Mouse (Mus musculus): ENCODE measurements around the gene Plekha6. TPM values are rescaled to one million over a fixed set of nuclear protein-coding genes. Genes with fewer than 3 reads are reported as not detected.
A peak's percentile ranks its signal among the peaks of the same experiment; 100 is the strongest.

Plekha6 gene
- polyA plus RNA-seq, 1 experiment from 2014 or later: 2.0 TPM

- Histone ChIP-seq H3K27me3 (ENCODE audit: control insufficient read depth, insufficient read depth, low read length) (peaks cover 6% of the 10 kb centered on the region; the same call in 1 of the 2 replicates), H3K4me2 (ENCODE audit: low read depth, low read length) (no peak overlapping the region), H3K9ac (replicated peaks; ENCODE audit: low read length) (no peak overlapping the region), H3K4me1 (ENCODE audit: control insufficient read depth, insufficient read depth, low read length) (no peaks in the 10 kb centered on the region), H3K4me3 (ENCODE audit: low read depth, low read length) (no peak overlapping the region), H3K9me3 (replicated peaks; ENCODE audit: control insufficient read depth, low read length) (no peaks in the 10 kb centered on the region), H3K36me3 (replicated peaks; ENCODE audit: control insufficient read depth, insufficient read depth, low read depth, low read length) (no peaks in the 10 kb centered on the region), H3K27ac (replicated peaks; ENCODE audit: low read depth, low read length) (no peak overlapping the region)
- no peak for ATAC-seq (replicated peaks; ENCODE audit: insufficient number of reproducible peaks, low FRiP score, low TSS enrichment, low read depth)
- DNase-seq (ENCODE audit: low spot score): no peak
- 46% methylated on average over 3 of the region's 3 CpGs for WGBS
Observed at GRCm38 (mm10) chr1:133225137-133225536, 61.1 kb downstream of the Plekha6 start.

GRCm38 (mm10) chr1:133225561-133225960, 61.6 kb downstream of the Plekha6 start:
- Histone ChIP-seq H3K4me1 (ENCODE audit: control insufficient read depth, insufficient read depth, low read length) (no peaks in the 10 kb centered on the region), H3K27me3 (ENCODE audit: control insufficient read depth, insufficient read depth, low read length) (peaks cover 6% of the 10 kb centered on the region; the same call in 1 of the 2 replicates), H3K9ac (replicated peaks; ENCODE audit: low read length) (no peak overlapping the region), H3K4me3 (ENCODE audit: low read depth, low read length) (no peak overlapping the region), H3K9me3 (replicated peaks; ENCODE audit: control insufficient read depth, low read length) (no peaks in the 10 kb centered on the region), H3K36me3 (replicated peaks; ENCODE audit: control insufficient read depth, insufficient read depth, low read depth, low read length) (no peaks in the 10 kb centered on the region), H3K27ac (replicated peaks; ENCODE audit: low read depth, low read length) (no peak overlapping the region), H3K4me2 (ENCODE audit: low read depth, low read length) (no peak overlapping the region)
- WGBS: 89% methylated on average over 2 of the region's 2 CpGs
- DNase-seq (ENCODE audit: low spot score) (no peak), ATAC-seq (replicated peaks; ENCODE audit: insufficient number of reproducible peaks, low FRiP score, low TSS enrichment, low read depth) (no peak)

GRCm38 (mm10) chr1:133225963-133226660, 62.1 kb downstream of the Plekha6 start:
- ATAC-seq (replicated peaks; ENCODE audit: insufficient number of reproducible peaks, low FRiP score, low TSS enrichment, low read depth) (no peak), DNase-seq (ENCODE audit: low spot score) (peak; percentile 38)
- peaks cover 6% of the 10 kb centered on the region; the same call in 1 of the 2 replicates for H3K27me3 ChIP-seq (ENCODE audit: control insufficient read depth, insufficient read depth, low read length)
- H3K9me3 ChIP-seq (replicated peaks; ENCODE audit: control insufficient read depth, low read length): no peaks in the 10 kb centered on the region
- no peak overlapping the region for H3K4me2 ChIP-seq (ENCODE audit: low read depth, low read length)
- H3K36me3 ChIP-seq (replicated peaks; ENCODE audit: control insufficient read depth, insufficient read depth, low read depth, low read length): no peaks in the 10 kb centered on the region
- no peak overlapping the region for H3K9ac ChIP-seq (replicated peaks; ENCODE audit: low read length)
- H3K4me1 ChIP-seq (ENCODE audit: control insufficient read depth, insufficient read depth, low read length): no peaks in the 10 kb centered on the region
- WGBS: 28% methylated on average over 9 of the region's 9 CpGs
- H3K27ac ChIP-seq (replicated peaks; ENCODE audit: low read depth, low read length): no peak overlapping the region
- H3K4me3 ChIP-seq (ENCODE audit: low read depth, low read length): no peak overlapping the region

- Histone ChIP-seq H3K9ac (replicated peaks; ENCODE audit: low read length) (no peak overlapping the region), H3K27me3 (ENCODE audit: control insufficient read depth, insufficient read depth, low read length) (peaks cover 6% of the 10 kb centered on the region; the same call in 1 of the 2 replicates), H3K9me3 (replicated peaks; ENCODE audit: control insufficient read depth, low read length) (no peaks in the 10 kb centered on the region), H3K36me3 (replicated peaks; ENCODE audit: control insufficient read depth, insufficient read depth, low read depth, low read length) (no peaks in the 10 kb centered on the region), H3K4me3 (ENCODE audit: low read depth, low read length) (no peak overlapping the region), H3K4me1 (ENCODE audit: control insufficient read depth, insufficient read depth, low read length) (no peaks in the 10 kb centered on the region), H3K4me2 (ENCODE audit: low read depth, low read length) (no peak overlapping the region), H3K27ac (replicated peaks; ENCODE audit: low read depth, low read length) (no peak overlapping the region)
- 30% methylated on average over 9 of the region's 9 CpGs for WGBS
- ATAC-seq (replicated peaks; ENCODE audit: insufficient number of reproducible peaks, low FRiP score, low TSS enrichment, low read depth): no peak
- DNase-seq (ENCODE audit: low spot score): no peak
Observed at GRCm38 (mm10) chr1:133226928-133227327, 62.9 kb downstream of the Plekha6 start.

- Histone ChIP-seq H3K4me1 (ENCODE audit: control insufficient read depth, insufficient read depth, low read length) (no peaks in the 10 kb centered on the region), H3K9me3 (replicated peaks; ENCODE audit: control insufficient read depth, low read length) (no peaks in the 10 kb centered on the region), H3K9ac (replicated peaks; ENCODE audit: low read length) (no peak overlapping the region), H3K4me3 (ENCODE audit: low read depth, low read length) (no peak overlapping the region), H3K27ac (replicated peaks; ENCODE audit: low read depth, low read length) (no peak overlapping the region), H3K36me3 (replicated peaks; ENCODE audit: control insufficient read depth, insufficient read depth, low read depth, low read length) (no peaks in the 10 kb centered on the region), H3K27me3 (ENCODE audit: control insufficient read depth, insufficient read depth, low read length) (peaks cover 6% of the 10 kb centered on the region; the same call in 1 of the 2 replicates), H3K4me2 (ENCODE audit: low read depth, low read length) (no peak overlapping the region)
- ATAC-seq (replicated peaks; ENCODE audit: insufficient number of reproducible peaks, low FRiP score, low TSS enrichment, low read depth) (no peak), DNase-seq (ENCODE audit: low spot score) (no peak)
- WGBS: 47% methylated on average over 2 of the region's 2 CpGs
Observed at GRCm38 (mm10) chr1:133227378-133227777, 63.4 kb downstream of the Plekha6 start.

GRCm38 (mm10) chr1:133228809-133229487, 64.9 kb downstream of the Plekha6 start:
- no peaks in the 10 kb centered on the region for H3K4me1 ChIP-seq (ENCODE audit: control insufficient read depth, insufficient read depth, low read length)
- DNase-seq (ENCODE audit: low spot score): no peak
- 45% methylated on average over 9 of the region's 9 CpGs for WGBS
- H3K4me3 ChIP-seq (ENCODE audit: low read depth, low read length): no peak overlapping the region
- no peaks in the 10 kb centered on the region for H3K9me3 ChIP-seq (replicated peaks; ENCODE audit: control insufficient read depth, low read length)
- H3K36me3 ChIP-seq (replicated peaks; ENCODE audit: control insufficient read depth, insufficient read depth, low read depth, low read length): no peaks in the 10 kb centered on the region
- peaks cover 6% of the 10 kb centered on the region; the same call in 1 of the 2 replicates for H3K27me3 ChIP-seq (ENCODE audit: control insufficient read depth, insufficient read depth, low read length)
- no peak overlapping the region for H3K9ac ChIP-seq (replicated peaks; ENCODE audit: low read length)
- ATAC-seq (replicated peaks; ENCODE audit: insufficient number of reproducible peaks, low FRiP score, low TSS enrichment, low read depth): no peak
- no peak overlapping the region for H3K27ac ChIP-seq (replicated peaks; ENCODE audit: low read depth, low read length)
- H3K4me2 ChIP-seq (ENCODE audit: low read depth, low read length): no peak overlapping the region

GRCm38 (mm10) chr1:133231523-133232193, 67.6 kb downstream of the Plekha6 start:
- 87% methylated on average over 7 of the region's 7 CpGs for WGBS
- Histone ChIP-seq H3K4me3 (ENCODE audit: low read depth, low read length) (no peak overlapping the region), H3K36me3 (replicated peaks; ENCODE audit: control insufficient read depth, insufficient read depth, low read depth, low read length) (no peaks in the 10 kb centered on the region), H3K27ac (replicated peaks; ENCODE audit: low read depth, low read length) (no peak overlapping the region), H3K4me2 (ENCODE audit: low read depth, low read length) (no peak overlapping the region), H3K27me3 (ENCODE audit: control insufficient read depth, insufficient read depth, low read length) (0 out of 2 replicates have a peak, but pooled peaks cover 2% of the 10 kb centered on the region), H3K9ac (replicated peaks; ENCODE audit: low read length) (no peak overlapping the region), H3K9me3 (replicated peaks; ENCODE audit: control insufficient read depth, low read length) (no peaks in the 10 kb centered on the region), H3K4me1 (ENCODE audit: control insufficient read depth, insufficient read depth, low read length) (peaks cover 3% of the 10 kb centered on the region)
- ATAC-seq (replicated peaks; ENCODE audit: insufficient number of reproducible peaks, low FRiP score, low TSS enrichment, low read depth) (no peak), DNase-seq (ENCODE audit: low spot score) (no peak)

GRCm38 (mm10) chr1:133235909-133236308, 71.9 kb downstream of the Plekha6 start:
- ATAC-seq (replicated peaks; ENCODE audit: insufficient number of reproducible peaks, low FRiP score, low TSS enrichment, low read depth): no peak
- H3K4me1 ChIP-seq (ENCODE audit: control insufficient read depth, insufficient read depth, low read length): peaks cover 10% of the 10 kb centered on the region

More at GRCm38 (mm10) chr1:133235909-133236308, 71.9 kb downstream of the Plekha6 start:
- no peak overlapping the region for H3K9ac ChIP-seq (replicated peaks; ENCODE audit: low read length)
- WGBS: 59% methylated on average over 5 of the region's 5 CpGs
- no peak overlapping the region for H3K4me3 ChIP-seq (ENCODE audit: low read depth, low read length)
- H3K9me3 ChIP-seq (replicated peaks; ENCODE audit: control insufficient read depth, low read length): no peaks in the 10 kb centered on the region
- H3K36me3 ChIP-seq (replicated peaks; ENCODE audit: control insufficient read depth, insufficient read depth, low read depth, low read length): no peaks in the 10 kb centered on the region
- no peak overlapping the region for H3K4me2 ChIP-seq (ENCODE audit: low read depth, low read length)
- no peak overlapping the region for H3K27ac ChIP-seq (replicated peaks; ENCODE audit: low read depth, low read length)
- DNase-seq (ENCODE audit: low spot score): no peak
- H3K27me3 ChIP-seq (ENCODE audit: control insufficient read depth, insufficient read depth, low read length): no peaks in the 10 kb centered on the region
